Mouse (Mus musculus) thymus, postnatal 25 days (tissue): ENCODE data around the gene Inpp5a.
"Not testable (repeated sequence)": the region's sequence is repeated elsewhere in the genome, so short reads cannot be mapped to it uniquely, and the experiment has no call there.

Experiments
- DNase-seq: peaks from one replicate; pipeline ENCODE4 v3.0.0; 2022

The Inpp5a gene

GRCm38 (mm10) chr7:139402721-139403120 lies 13.8 kb downstream of the Inpp5a start:
- DNase-seq: no peak

GRCm38 (mm10) chr7:139406581-139406980 lies 17.7 kb downstream of the Inpp5a start:
- no peak for DNase-seq

- DNase-seq: no peak
These were observed 19.1 kb downstream of the Inpp5a start for GRCm38 (mm10) chr7:139407966-139408365.

- no peak for DNase-seq
These were observed 21.0 kb downstream of the Inpp5a start for GRCm38 (mm10) chr7:139409903-139410302.

GRCm38 (mm10) chr7:139412223-139412950 lies 23.5 kb downstream of the Inpp5a start:
- DNase-seq: peak; percentile 17

- DNase-seq: no peak
These were observed 24.5 kb downstream of the Inpp5a start for GRCm38 (mm10) chr7:139413400-139413799.

- DNase-seq: no peak
These were observed 26.8 kb downstream of the Inpp5a start for GRCm38 (mm10) chr7:139415616-139416225.

- DNase-seq: no peak
These were observed 29.5 kb downstream of the Inpp5a start for GRCm38 (mm10) chr7:139418371-139418770.

- no peak for DNase-seq
These were observed 33.9 kb downstream of the Inpp5a start for GRCm38 (mm10) chr7:139422827-139423226.

- no peak for DNase-seq
These were observed 45.4 kb downstream of the Inpp5a start for GRCm38 (mm10) chr7:139434095-139434830.

GRCm38 (mm10) chr7:139434931-139435330 lies 46.0 kb downstream of the Inpp5a start:
- DNase-seq: not testable (repeated sequence)

- DNase-seq: no peak
These were observed 46.8 kb downstream of the Inpp5a start for GRCm38 (mm10) chr7:139435749-139436148.

- no peak for DNase-seq
These were observed 48.0 kb downstream of the Inpp5a start for GRCm38 (mm10) chr7:139436951-139437350.

- no peak for DNase-seq
These were observed 48.6 kb downstream of the Inpp5a start for GRCm38 (mm10) chr7:139437471-139437870.

GRCm38 (mm10) chr7:139437926-139438600 lies 49.2 kb downstream of the Inpp5a start:
- DNase-seq: no peak

GRCm38 (mm10) chr7:139438601-139438945 lies 49.7 kb downstream of the Inpp5a start:
- no peak for DNase-seq

- no peak for DNase-seq
These were observed 50.1 kb downstream of the Inpp5a start for GRCm38 (mm10) chr7:139439031-139439430.

GRCm38 (mm10) chr7:139439922-139440895 lies 51.3 kb downstream of the Inpp5a start:
- DNase-seq: no peak

- DNase-seq: no peak
These were observed 52.1 kb downstream of the Inpp5a start for GRCm38 (mm10) chr7:139441022-139441421.

GRCm38 (mm10) chr7:139441761-139442211 lies 52.9 kb downstream of the Inpp5a start:
- no peak for DNase-seq

- no peak for DNase-seq
These were observed 56.7 kb downstream of the Inpp5a start for GRCm38 (mm10) chr7:139445621-139446020.

- no peak for DNase-seq
These were observed 58.5 kb downstream of the Inpp5a start for GRCm38 (mm10) chr7:139447381-139447780.
